22 mouse cellular contexts compared by ENCODE assay signal in the genomic region with DNA sequence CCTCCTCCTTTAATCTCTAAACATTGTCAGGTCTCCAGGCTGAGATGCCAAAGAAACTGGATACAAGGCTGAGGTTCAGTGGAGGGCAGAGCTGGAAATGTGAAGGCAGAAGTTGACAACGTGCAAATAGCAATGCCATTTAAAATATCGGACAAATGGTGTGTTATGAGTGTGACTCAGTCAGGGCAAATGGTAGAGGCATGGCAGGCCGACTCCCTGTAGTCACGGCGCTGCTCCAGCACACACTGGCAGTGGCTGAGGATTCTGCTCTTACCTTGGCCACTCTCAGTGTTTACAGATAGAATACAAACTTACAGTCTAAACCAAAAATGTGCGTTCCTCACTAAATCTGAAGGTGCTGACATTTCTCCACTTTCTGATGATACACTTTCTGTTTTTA.
DNase-seq lines count a peak whose midpoint lies in the region; ATAC-seq and TF ChIP-seq lines count a peak whose summit lies in the region.
"Had no signal": no experiment of that assay in that cellular context is flagged by ENCODE, and none has a peak within 500 bp of the region (broad histone marks: within the 10 kb centered on the region; RNA-seq: fewer than 3 reads in every experiment).

No protein-coding gene starts in this region.

- TF ChIP-seq EP300 in liver, postnatal 0 days (IDR thresholded peaks at IDR 0.05; ENCODE audit: low read depth) = no peak

- H3K9me3 ChIP-seq in lung, embryonic 16.5 days (ENCODE audit: control insufficient read depth, low read length) = no peaks in the 10 kb centered on the region
- H3K9me3 ChIP-seq in liver, postnatal 0 days (ENCODE audit: low read length) = no peaks in the 10 kb centered on the region
- H3K9me3 ChIP-seq: embryonic facial prominence, embryonic 10.5 days; limb, embryonic 10.5 days; stomach, embryonic 15.5 days had no signal

- peak; percentile 6 for DNase-seq in gastrocnemius, postnatal 25 days
- DNase-seq in gastrocnemius, postnatal 10 days = no peak
- DNase-seq in lung, postnatal 10 days = no peak
- peak; percentile 55 for DNase-seq in cerebellum, adult 9-10 months
- DNase-seq in liver, postnatal 0 days = no peak
- no peak for DNase-seq in spleen, postnatal 36 days (ENCODE audit: low spot score in 2 of 2)
- DNase-seq: adrenal gland, adult 8-10 months; gastrocnemius, postnatal 14 days; kidney, adult 8-10 months; kidney, postnatal 4 days; layer of hippocampus, adult 9-11 months; lung, adult 18-20 months; lung, postnatal 36 days; right cerebral cortex, postnatal 25 days; thymus, adult 2 months had no signal

- no peak overlapping the region for H3K9ac ChIP-seq in lung, embryonic 16.5 days (ENCODE audit: low read length)
- no peak overlapping the region for H3K9ac ChIP-seq in liver, postnatal 0 days (replicated peaks)
- H3K9ac ChIP-seq: hindbrain, embryonic 14.5 days; stomach, embryonic 15.5 days had no signal

- ATAC-seq in lung, embryonic 16.5 days (ENCODE audit: low read depth) = no peak
- no peak for ATAC-seq in liver, postnatal 0 days
- ATAC-seq: midbrain, embryonic 16.5 days had no signal

- no peaks in the 10 kb centered on the region for H3K36me3 ChIP-seq in lung, embryonic 16.5 days (ENCODE audit: control insufficient read depth, insufficient read depth, low read length)
- no peaks in the 10 kb centered on the region for H3K36me3 ChIP-seq in liver, postnatal 0 days (replicated peaks; ENCODE audit: insufficient read depth, low read length)
- H3K36me3 ChIP-seq: embryonic facial prominence, embryonic 10.5 days; limb, embryonic 10.5 days; stomach, embryonic 15.5 days had no signal

- no peak overlapping the region for H3K4me3 ChIP-seq in lung, embryonic 16.5 days (ENCODE audit: low read length)
- H3K4me3 ChIP-seq in liver, postnatal 0 days (ENCODE audit: low read depth, low read length) = no peak overlapping the region
- H3K4me3 ChIP-seq: embryonic facial prominence, embryonic 10.5 days; left cerebral cortex, adult 2 months; limb, embryonic 10.5 days; stomach, embryonic 15.5 days had no signal

- TF ChIP-seq CTCF in liver, postnatal 0 days (IDR thresholded peaks at IDR 0.05; ENCODE audit: low read depth) = no peak

- no peak overlapping the region for H3K4me2 ChIP-seq in lung, embryonic 16.5 days (ENCODE audit: low read depth, low read length)
- H3K4me2 ChIP-seq in liver, postnatal 0 days (ENCODE audit: low read depth, low read length) = no peak overlapping the region
- H3K4me2 ChIP-seq: hindbrain, embryonic 14.5 days; stomach, embryonic 15.5 days had no signal

- no peaks in the 10 kb centered on the region for H3K4me1 ChIP-seq in lung, embryonic 16.5 days (replicated peaks; ENCODE audit: control insufficient read depth, insufficient read depth, low read length)
- no peaks in the 10 kb centered on the region for H3K4me1 ChIP-seq in liver, postnatal 0 days (ENCODE audit: insufficient read depth)
- H3K4me1 ChIP-seq: stomach, embryonic 15.5 days had no signal

- WGBS in lung, embryonic 16.5 days = 52% methylated on average over 6 of the region's 6 CpGs
- WGBS in liver, postnatal 0 days (ENCODE audit: insufficient replicate concordance) = 82% methylated on average over 6 of the region's 6 CpGs

- H3K27ac ChIP-seq in lung, embryonic 16.5 days (ENCODE audit: low read length) = 0 out of 2 replicates have a peak overlapping the region, but pooled peaks have one; percentile 6
- H3K27ac ChIP-seq in liver, postnatal 0 days (ENCODE audit: low read depth) = no peak overlapping the region
- H3K27ac ChIP-seq: embryonic facial prominence, embryonic 10.5 days; hindbrain, embryonic 14.5 days; left cerebral cortex, adult 2 months; stomach, embryonic 15.5 days had no signal

- no peaks in the 10 kb centered on the region for H3K27me3 ChIP-seq in lung, embryonic 16.5 days (ENCODE audit: control insufficient read depth, insufficient read depth, low read depth, low read length)
- no peaks in the 10 kb centered on the region for H3K27me3 ChIP-seq in liver, postnatal 0 days (ENCODE audit: insufficient read depth, low read length)
- H3K27me3 ChIP-seq: stomach, embryonic 15.5 days had no signal

Comparison
In these comparisons a context has a peak if more than half of its experiments do, and no peak if none do; other contexts are left out.
1. DNase-seq: peak in gastrocnemius, postnatal 25 days (single experiment) and cerebellum, adult 9-10 months (single experiment); none in gastrocnemius, postnatal 10 days (single experiment), lung, postnatal 10 days (single experiment), liver, postnatal 0 days (single experiment) and spleen, postnatal 36 days (0 of 2).